Mouse (Mus musculus): ENCODE measurements around the gene Dcaf7.
A peak's percentile ranks its signal among the peaks of the same experiment; 100 is the strongest.

- no peak for TF ChIP-seq CTCF (IDR thresholded peaks at IDR 0.05; ENCODE audit: borderline replicate concordance, extremely low read depth, insufficient read depth, insufficient read length)
- TF ChIP-seq POLR2A (IDR thresholded peaks at IDR 0.05; ENCODE audit: borderline replicate concordance, extremely low read depth, insufficient read depth, insufficient read length, poor library complexity, severe bottlenecking) = peak; percentile 43; the same call in 1 of the 2 replicates
Observed at GRCm38 (mm10) chr11:106036548-106037417, at the start of gene Dcaf7.
